Mouse (Mus musculus) neutrophil, adult 65 days (primary cell): Measurements from ENCODE around the gene Ttc9b. TPM values are rescaled to one million over a fixed set of nuclear protein-coding genes. Genes with fewer than 3 reads are reported as not detected.

Experiments
- total RNA-seq: library from RNA; stranded (reverse); gene quantifications from 2 replicates; pipeline ENCODE4 v1.2.4, GENCODE M21; 2023

The Ttc9b gene
- not detected in 2 replicates for total RNA-seq

DNA sequence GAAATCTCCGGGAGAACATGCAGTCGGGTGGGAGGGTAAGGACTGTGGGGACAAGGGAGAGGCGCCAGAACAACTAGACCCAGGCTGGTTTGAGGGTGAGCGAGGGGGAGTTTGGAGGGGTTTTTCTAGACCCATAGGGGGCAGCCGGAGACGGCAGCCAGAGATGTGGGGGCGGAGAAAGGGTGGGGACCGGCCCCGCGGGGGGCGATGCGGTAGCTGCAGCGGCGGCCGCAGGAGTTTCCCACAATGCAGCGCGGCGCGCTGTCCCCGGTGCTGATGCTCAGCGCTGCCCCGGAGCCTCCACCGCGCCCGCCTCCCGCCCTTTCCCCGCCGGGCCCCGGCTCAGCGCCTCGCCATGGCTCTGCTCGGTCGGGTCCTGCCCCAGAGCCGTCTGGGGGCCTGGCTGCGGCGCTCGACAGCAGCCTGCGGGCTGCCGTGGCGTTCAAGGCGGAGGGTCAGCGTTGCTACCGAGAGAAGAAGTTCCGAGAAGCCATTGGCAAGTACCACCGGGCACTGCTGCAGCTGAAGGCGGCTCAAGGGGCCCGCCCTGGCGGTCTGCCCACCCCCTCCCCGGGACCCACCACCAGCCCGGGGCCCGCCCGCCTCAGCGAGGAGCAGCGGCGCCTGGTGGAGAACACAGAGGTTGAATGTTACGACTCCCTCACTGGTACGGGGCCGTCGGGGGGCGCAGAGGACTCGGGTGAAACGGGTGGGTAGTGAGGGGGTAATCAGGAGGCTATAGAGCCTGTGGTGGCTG is at the start of gene Ttc9b:
Gene Ttc9b, plus strand, starts transcription at position 235 of the 757 bp plus-strand sequence.

DNA sequence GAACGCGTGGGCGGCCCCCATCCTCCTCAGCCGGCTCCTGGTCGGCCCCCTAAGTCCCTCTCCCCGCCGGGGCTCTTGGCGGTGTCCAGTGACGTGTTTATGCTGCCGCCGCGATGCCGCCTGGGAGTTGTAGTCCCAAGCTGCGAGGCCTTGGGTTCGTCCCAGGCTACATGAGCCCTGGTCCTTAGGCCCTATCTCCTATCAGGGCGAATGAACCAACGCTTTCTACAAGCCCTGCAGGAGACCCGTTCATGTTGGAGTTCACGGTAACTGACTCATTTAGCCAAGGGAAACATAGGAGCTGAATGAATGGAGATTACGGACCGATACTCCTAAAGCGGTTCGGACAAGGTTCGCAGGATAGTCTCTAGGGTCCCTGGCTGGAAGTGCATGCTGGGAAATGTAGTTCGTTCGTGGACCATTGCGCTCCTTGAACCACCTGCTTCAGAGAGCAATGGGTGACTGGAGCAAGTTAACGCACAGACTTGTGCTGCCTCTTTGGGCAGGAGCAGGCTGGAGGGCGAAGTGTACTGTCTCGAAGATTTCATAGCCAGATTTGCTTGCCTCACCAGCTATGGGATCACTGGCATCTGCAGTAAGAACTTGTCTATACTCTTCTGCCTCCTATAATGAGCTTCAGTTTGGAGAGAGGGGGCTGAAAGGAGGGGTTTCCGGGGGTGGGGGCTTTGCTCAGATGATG is 21.0 kb downstream of the Ttc9b start, which contains the start of gene Map3k10:
Gene Map3k10, minus strand, starts transcription at position 77 of the 700 bp plus-strand sequence.

DNA sequence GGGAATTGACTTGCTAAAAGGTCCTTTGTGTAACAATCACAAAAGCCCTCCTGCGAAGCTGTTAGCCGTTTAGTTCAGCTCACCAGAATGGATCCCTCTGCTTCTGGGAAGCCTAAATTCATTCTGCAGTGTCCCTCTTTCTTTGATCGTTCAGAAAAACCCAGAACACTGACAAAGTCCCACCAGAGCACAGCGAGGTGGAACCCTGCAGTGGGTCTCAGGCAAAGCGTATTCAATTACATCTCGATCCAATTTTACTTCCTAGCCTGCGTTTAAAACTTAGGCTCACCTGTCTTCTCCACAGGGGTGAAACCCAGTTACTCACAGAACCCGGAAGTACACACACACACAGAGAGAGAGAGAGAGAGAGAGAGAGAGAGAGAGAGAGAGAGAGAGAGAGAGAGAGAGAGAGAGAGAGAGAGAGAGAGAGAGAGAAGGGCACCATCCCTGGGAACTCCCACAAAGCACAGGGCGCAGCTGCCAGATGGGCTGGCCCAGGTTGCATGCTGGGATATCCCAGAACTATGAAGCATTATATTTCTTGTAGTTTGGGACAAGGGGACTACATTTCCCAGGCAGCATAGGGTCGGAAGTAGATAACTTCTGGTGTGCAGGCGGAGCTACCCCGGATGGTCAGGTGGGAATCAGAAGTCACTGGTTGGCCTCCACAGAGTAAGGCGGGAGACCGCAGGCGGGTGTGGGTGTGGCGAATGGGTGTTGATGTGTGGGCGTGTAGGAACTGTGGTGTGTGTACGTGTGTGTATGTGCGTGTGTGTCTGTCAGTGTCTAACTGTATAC is 35.3 kb downstream of the Ttc9b start, which contains the start of gene Zfp607b:
Gene Zfp607b, plus strand, starts transcription at position 526 of the 798 bp plus-strand sequence.

Other genes starting within 250 kb of the Ttc9b start
- gene Sptbn4, start 206.2 kb upstream of the Ttc9b start, total RNA-seq: 0.09 TPM in 1 of 2 replicates, not detected in the other
- 12.3 and 21.6 TPM in 2 replicates for gene Blvrb, start 205.9 kb upstream of the Ttc9b start, total RNA-seq
- gene Sertad3, start 180.1 kb upstream of the Ttc9b start, total RNA-seq: 25.7 and 30.8 TPM in 2 replicates
- 42.4 and 47.3 TPM in 2 replicates for gene Sertad1, start 167.0 kb upstream of the Ttc9b start, total RNA-seq
- 0.41 and 0.88 TPM in 2 replicates for gene Prx, start 154.6 kb upstream of the Ttc9b start, total RNA-seq
- 0.35 TPM in 1 of 2 replicates, not detected in the other for gene Hipk4, start 130.6 kb upstream of the Ttc9b start, total RNA-seq
- 19.1 and 19.8 TPM in 2 replicates for gene Pld3, start 100.7 kb upstream of the Ttc9b start, total RNA-seq
- 11.5 and 13.0 TPM in 2 replicates for gene 2310022A10Rik, start 100.7 kb upstream of the Ttc9b start, total RNA-seq
- gene Akt2, start 62.4 kb upstream of the Ttc9b start, total RNA-seq: 126 and 159 TPM in 2 replicates
- gene Map3k10, start 20.7 kb downstream of the Ttc9b start, total RNA-seq: 3.6 and 5.3 TPM in 2 replicates
- gene Zfp607b, start 35.4 kb downstream of the Ttc9b start, total RNA-seq: 0.09 and 0.20 TPM in 2 replicates
- gene Zfp60, start 77.5 kb downstream of the Ttc9b start, total RNA-seq: 1.9 and 2.9 TPM in 2 replicates
- 2.7 and 4.9 TPM in 2 replicates for gene Zfp626, start 153.3 kb downstream of the Ttc9b start, total RNA-seq
- 0.25 and 0.73 TPM in 2 replicates for gene Zfp59, start 184.7 kb downstream of the Ttc9b start, total RNA-seq
- 2.1 and 3.2 TPM in 2 replicates for gene Zfp607a, start 203.6 kb downstream of the Ttc9b start, total RNA-seq